Mouse (Mus musculus) forebrain, embryonic 16.5 days (tissue): ENCODE measurements around the gene Usp9x. TPM values are rescaled to one million over a fixed set of nuclear protein-coding genes. Genes with fewer than 3 reads are reported as not detected.

Source experiments
- ATAC-seq: fragments of 200-750 bp; cut with Nextera tagmentation; 2 replicates; pipeline ENCODE4 v1.8.0; 2017; ENCODE audit warnings: mild to moderate bottlenecking, moderate library complexity
- H3K27ac ChIP-seq: fragments of 300-500 bp; sonication (generic); 2 replicates; pipeline ENCODE4 v1.5.1; 2014; ENCODE audit warnings: low read length, control low read depth
- H3K27me3 ChIP-seq: fragments of 300-500 bp; sonication (generic); replicated peaks from 2 replicates; pipeline ENCODE4 v1.6.1; 2014; ENCODE audit warnings: low read length; ENCODE audit not compliant: control insufficient read depth, insufficient read depth
- H3K36me3 ChIP-seq: fragments of 300-500 bp; sonication (generic); 2 replicates; pipeline ENCODE4 v1.6.1; 2014; ENCODE audit not compliant: control insufficient read depth, insufficient read depth
- H3K4me1 ChIP-seq: fragments of 300-500 bp; sonication (generic); replicated peaks from 2 replicates; pipeline ENCODE4 v1.6.1; 2014; ENCODE audit warnings: low read length; ENCODE audit not compliant: control insufficient read depth, insufficient read depth
- H3K4me2 ChIP-seq: fragments of 300-500 bp; sonication (generic); 2 replicates; pipeline ENCODE4 v1.6.1; 2014; ENCODE audit warnings: mild to moderate bottlenecking, low read length, control low read depth
- H3K4me3 ChIP-seq: fragments of 300-500 bp; sonication (generic); replicated peaks from 2 replicates; pipeline ENCODE4 v1.5.1; 2014; ENCODE audit warnings: mild to moderate bottlenecking, low read length, control low read depth
- H3K9ac ChIP-seq: fragments of 300-500 bp; sonication (generic); replicated peaks from 2 replicates; pipeline ENCODE4 v1.6.1; 2014; ENCODE audit warnings: low read depth, low read length, control low read depth
- H3K9me3 ChIP-seq: fragments of 300-500 bp; sonication (generic); 2 replicates; pipeline ENCODE4 v1.6.1; 2016; ENCODE audit warnings: low read length; ENCODE audit not compliant: control insufficient read depth
- WGBS: fragments of 180-500 bp; shearing (Covaris S2); extraction: QIAGEN DNeasy Blood & Tissue Kit; methylation state at CpG from one replicate; pipeline ENCODE4 v1.1.7; 2014; 5-methylcytosine and 5-hydroxymethylcytosine counted together
- polyA plus RNA-seq: library from polyadenylated mRNA; unstranded; fragments of >200 nt; fragmentation: Nextera tagmentation; extraction: Ambion mirVana; gene quantifications from 2 replicates; pipeline ENCODE4 v1.2.1, GENCODE M21; 2015

Usp9x gene
- polyA plus RNA-seq, result 43.0 and 52.3 TPM in 2 replicates

GRCm38 (mm10) chrX:13071241-13071775, at the start of gene Usp9x:
TSS of gene Usp9x (plus strand) at chrX:13071498.
- 19% methylated on average over 25 of the region's 36 CpGs for WGBS
- ATAC-seq, result peak; percentile 86

DNA sequence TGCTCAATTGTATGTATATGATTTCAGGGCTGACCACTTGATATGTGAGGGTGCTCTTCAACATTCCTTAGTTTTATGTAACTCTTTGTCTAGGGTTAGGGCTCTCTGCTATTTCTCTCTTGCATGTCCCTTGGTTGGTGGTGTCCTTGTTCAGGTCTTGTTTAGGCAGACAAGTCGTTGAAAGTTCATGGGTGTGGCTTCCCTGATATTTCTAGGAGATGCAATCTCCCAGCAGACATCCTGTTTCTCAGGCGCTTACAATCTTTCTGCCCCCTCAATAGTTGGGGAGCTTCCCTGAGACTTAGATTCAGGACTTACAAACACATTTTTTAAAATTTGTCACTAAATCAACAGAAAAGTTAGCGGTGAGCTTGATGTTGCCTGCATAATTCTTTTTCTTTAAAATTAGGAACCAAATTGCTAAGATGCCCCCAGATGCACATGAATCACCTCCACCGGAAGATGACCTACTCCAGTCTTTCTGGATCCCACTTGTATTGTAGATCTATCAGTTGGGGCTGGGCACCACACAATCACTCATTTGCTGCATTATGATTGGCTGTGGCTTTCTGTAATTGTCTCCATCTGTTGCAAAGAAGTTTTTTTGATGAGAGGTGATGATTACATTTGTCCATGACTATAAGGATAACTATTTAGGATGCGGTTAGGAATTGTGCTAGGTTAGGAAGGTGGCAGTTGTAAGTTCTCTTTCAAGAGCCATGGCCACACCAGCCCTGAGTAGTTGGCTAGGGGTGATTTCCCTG, 48.6 kb upstream of the Usp9x start:
- 82% methylated on average over 5 of the region's 5 CpGs for WGBS
- no peaks in the 10 kb centered on the region for H3K36me3 ChIP-seq
- no peak overlapping the region for H3K4me3 ChIP-seq
- H3K9me3 ChIP-seq, result no peaks in the 10 kb centered on the region
- no peak for ATAC-seq
- H3K4me1 ChIP-seq, result no peaks in the 10 kb centered on the region
- H3K27ac ChIP-seq, result no peak overlapping the region
- H3K9ac ChIP-seq, result no peak overlapping the region
- H3K27me3 ChIP-seq, result no peaks in the 10 kb centered on the region
- no peak overlapping the region for H3K4me2 ChIP-seq

More at GRCm38 (mm10) chrX:13071241-13071775, at the start of gene Usp9x:
- H3K4me3 ChIP-seq, result peak within 1 kb of the TSS; percentile 76
- H3K4me2 ChIP-seq, result peak within 1 kb of the TSS; percentile 41
- no peaks in the 10 kb centered on the region for H3K9me3 ChIP-seq
- H3K9ac ChIP-seq, result peak within 1 kb of the TSS; percentile 78
- H3K27ac ChIP-seq, result peak within 1 kb of the TSS; percentile 93
- no peaks in the 10 kb centered on the region for H3K36me3 ChIP-seq
- peaks cover 6% of the 10 kb centered on the region for H3K4me1 ChIP-seq
- no peaks in the 10 kb centered on the region for H3K27me3 ChIP-seq

GRCm38 (mm10) chrX:13024539-13025202, 46.6 kb upstream of the Usp9x start:
- no peak overlapping the region for H3K4me2 ChIP-seq
- H3K27ac ChIP-seq, result no peak overlapping the region
- H3K4me3 ChIP-seq, result no peak overlapping the region
- no peaks in the 10 kb centered on the region for H3K36me3 ChIP-seq
- H3K4me1 ChIP-seq, result no peaks in the 10 kb centered on the region
- no peaks in the 10 kb centered on the region for H3K9me3 ChIP-seq
- H3K9ac ChIP-seq, result no peak overlapping the region
- H3K27me3 ChIP-seq, result no peaks in the 10 kb centered on the region
- no peak for ATAC-seq
- 58% methylated on average over 1 of the region's 1 CpGs for WGBS

GRCm38 (mm10) chrX:13025286-13025685, 46.0 kb upstream of the Usp9x start:
- Histone ChIP-seq H3K4me1 (no peaks in the 10 kb centered on the region), H3K36me3 (no peaks in the 10 kb centered on the region), H3K27me3 (no peaks in the 10 kb centered on the region), H3K4me3 (no peak overlapping the region), H3K27ac (no peak overlapping the region), H3K4me2 (no peak overlapping the region), H3K9ac (no peak overlapping the region), H3K9me3 (no peaks in the 10 kb centered on the region)
- ATAC-seq, result no peak
- 85% methylated on average over 8 of the region's 8 CpGs for WGBS

- no peak for ATAC-seq
- Histone ChIP-seq H3K9ac (no peak overlapping the region), H3K27ac (no peak overlapping the region), H3K4me2 (no peak overlapping the region), H3K36me3 (no peaks in the 10 kb centered on the region), H3K9me3 (no peaks in the 10 kb centered on the region), H3K4me1 (no peaks in the 10 kb centered on the region), H3K4me3 (no peak overlapping the region), H3K27me3 (no peaks in the 10 kb centered on the region)
- 91% methylated on average over 4 of the region's 4 CpGs for WGBS
Observed at GRCm38 (mm10) chrX:13028156-13028555, 43.1 kb upstream of the Usp9x start.

- no peak overlapping the region for H3K4me3 ChIP-seq
- no peak overlapping the region for H3K9ac ChIP-seq
- H3K4me1 ChIP-seq, result no peaks in the 10 kb centered on the region
- no peak for ATAC-seq
- H3K27me3 ChIP-seq, result no peaks in the 10 kb centered on the region
- no peaks in the 10 kb centered on the region for H3K9me3 ChIP-seq
- 89% methylated on average over 6 of the region's 6 CpGs for WGBS
- H3K4me2 ChIP-seq, result no peak overlapping the region
- no peak overlapping the region for H3K27ac ChIP-seq
- no peaks in the 10 kb centered on the region for H3K36me3 ChIP-seq
Observed at GRCm38 (mm10) chrX:13029996-13030395, 41.3 kb upstream of the Usp9x start.

- H3K4me1 ChIP-seq, result no peaks in the 10 kb centered on the region
- 84% methylated on average over 4 of the region's 4 CpGs for WGBS
- no peaks in the 10 kb centered on the region for H3K27me3 ChIP-seq
- H3K9ac ChIP-seq, result no peak overlapping the region
- no peaks in the 10 kb centered on the region for H3K36me3 ChIP-seq
- H3K4me3 ChIP-seq, result no peak overlapping the region
- H3K27ac ChIP-seq, result no peak overlapping the region
- ATAC-seq, result no peak
- no peaks in the 10 kb centered on the region for H3K9me3 ChIP-seq
- H3K4me2 ChIP-seq, result no peak overlapping the region
Observed at GRCm38 (mm10) chrX:13037085-13037484, 34.2 kb upstream of the Usp9x start.

DNA sequence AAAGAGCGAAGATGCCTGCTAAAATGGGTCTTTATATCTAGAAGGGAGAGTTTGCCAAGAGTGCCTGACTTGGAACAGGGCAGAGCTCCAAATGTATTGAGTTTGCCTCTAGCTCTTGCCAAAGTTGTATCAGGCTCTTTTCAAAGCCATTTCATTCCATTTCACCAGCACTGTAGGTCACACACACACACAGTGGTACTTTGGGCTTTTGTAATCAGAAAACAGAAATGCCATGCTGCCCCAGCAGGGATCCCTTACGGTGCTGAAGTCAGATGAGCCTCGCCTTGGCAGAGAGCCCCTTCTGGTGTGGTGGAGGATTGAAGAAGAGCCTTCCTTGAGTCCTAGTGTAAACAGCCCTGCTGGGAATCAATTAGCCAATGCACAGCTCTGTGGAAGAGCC, 32.1 kb upstream of the Usp9x start:
- Histone ChIP-seq H3K9ac (no peak overlapping the region), H3K27ac (no peak overlapping the region), H3K9me3 (no peaks in the 10 kb centered on the region), H3K4me1 (no peaks in the 10 kb centered on the region; the same call in 1 of the 2 replicates), H3K36me3 (no peaks in the 10 kb centered on the region), H3K27me3 (no peaks in the 10 kb centered on the region), H3K4me3 (no peak overlapping the region), H3K4me2 (no peak overlapping the region)
- no peak for ATAC-seq
- WGBS, result 32% methylated on average over 3 of the region's 3 CpGs

- Histone ChIP-seq H3K27ac (no peak overlapping the region), H3K4me1 (no peaks in the 10 kb centered on the region; the same call in 1 of the 2 replicates), H3K9ac (no peak overlapping the region), H3K4me3 (no peak overlapping the region), H3K27me3 (no peaks in the 10 kb centered on the region), H3K9me3 (no peaks in the 10 kb centered on the region), H3K36me3 (no peaks in the 10 kb centered on the region), H3K4me2 (no peak overlapping the region)
- 50% methylated on average over 1 of the region's 1 CpGs for whole genome bisulfite sequencing
- no peak for ATAC-seq
Observed at GRCm38 (mm10) chrX:13040391-13040790, 30.9 kb upstream of the Usp9x start.
